Mouse (Mus musculus) ES-Bruce4 (cell line): Measurements from ENCODE around the gene Gm28048.

Source experiments
- CTCF ChIP-seq: IDR thresholded peaks from one replicate; pipeline ENCODE4 v1.8.1; 2011; ENCODE audit warnings: low read depth, low read length
- EP300 ChIP-seq: IDR thresholded peaks from 2 replicates; pipeline ENCODE4 v1.6.1; 2011; ENCODE audit warnings: low read depth, low read length; ENCODE audit not compliant: insufficient read depth

- TF ChIP-seq CTCF, result no peak
- no peak for TF ChIP-seq EP300
These were observed 16.4 kb upstream of the Gm28048 start for GRCm38 (mm10) chr11:22998308-22998707.
